Mouse (Mus musculus): ENCODE data around the gene Maco1.

DNA sequence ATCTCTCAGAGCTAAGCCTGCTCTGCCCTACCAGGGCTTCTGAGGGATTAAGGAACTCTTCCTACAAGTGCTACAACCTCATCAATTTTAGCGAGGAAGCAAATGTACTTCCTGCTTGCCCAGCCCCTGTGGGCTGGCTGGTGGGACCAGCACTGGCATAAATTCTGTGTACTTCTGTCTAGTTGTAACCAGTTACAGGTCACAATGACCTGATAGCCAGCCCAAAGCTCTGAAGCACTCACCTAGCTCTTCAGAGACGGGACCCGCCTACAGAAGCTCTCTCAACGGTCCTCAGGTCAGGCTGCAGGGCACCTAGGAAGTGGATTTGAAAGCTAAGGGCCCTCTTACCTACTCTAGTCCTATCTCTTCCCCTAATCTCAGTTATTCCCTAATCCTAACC lies 35.4 kb downstream of the Maco1 start:
- TF ChIP-seq CTCF (IDR thresholded peaks at IDR 0.05; ENCODE audit: low read depth), result no peak
- no peak for TF ChIP-seq EP300 (optimal IDR thresholded peaks at IDR 0.05)
